Mouse (Mus musculus): ENCODE data around the gene Clcn5.

The Clcn5 gene

GRCm38 (mm10) chrX:7319089-7319721, at the start of gene Clcn5:
Gene Clcn5, minus strand, starts transcription at chrX:7319358.
- DNase-seq: peak; percentile 96

GRCm38 (mm10) chrX:7325455-7325854, 6.3 kb upstream of the Clcn5 start:
- no peak for DNase-seq

GRCm38 (mm10) chrX:7322288-7322687, 3.1 kb upstream of the Clcn5 start:
- DNase-seq: peak; percentile 62

- DNase-seq: no peak
Observed at GRCm38 (mm10) chrX:7320571-7320970, 1.4 kb upstream of the Clcn5 start.

DNA sequence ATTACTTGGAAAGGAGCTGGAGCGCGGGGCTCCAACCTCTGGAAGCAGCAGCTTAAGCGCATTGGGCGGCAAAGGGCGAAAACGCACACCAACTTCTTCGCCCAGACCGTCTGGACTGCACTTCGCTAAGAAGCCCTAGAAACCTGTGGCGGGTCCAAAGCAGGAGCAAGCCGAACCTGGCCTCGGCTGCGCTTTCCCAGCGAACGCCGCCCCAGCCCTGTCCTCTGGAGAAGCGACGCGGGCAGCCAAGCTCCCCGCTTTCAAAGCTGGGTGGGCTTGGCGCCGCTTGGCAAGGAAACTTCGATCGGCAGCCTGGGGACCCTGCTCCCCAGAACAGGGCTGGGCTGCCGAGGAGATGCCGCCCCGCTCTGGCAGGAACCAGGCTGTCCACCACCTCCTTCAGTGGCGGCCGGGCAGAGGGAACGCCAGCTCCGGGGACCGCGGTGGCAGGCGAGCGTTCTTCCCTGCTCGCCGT, 570 bp downstream of the Clcn5 start:
- no peak for DNase-seq

GRCm38 (mm10) chrX:7315115-7315514, 4.0 kb downstream of the Clcn5 start:
- DNase-seq: peak; percentile 12

- DNase-seq: no peak
Observed at GRCm38 (mm10) chrX:7314645-7315044, 4.5 kb downstream of the Clcn5 start.

GRCm38 (mm10) chrX:7308242-7308641, 10.9 kb downstream of the Clcn5 start:
- no peak for DNase-seq

DNA sequence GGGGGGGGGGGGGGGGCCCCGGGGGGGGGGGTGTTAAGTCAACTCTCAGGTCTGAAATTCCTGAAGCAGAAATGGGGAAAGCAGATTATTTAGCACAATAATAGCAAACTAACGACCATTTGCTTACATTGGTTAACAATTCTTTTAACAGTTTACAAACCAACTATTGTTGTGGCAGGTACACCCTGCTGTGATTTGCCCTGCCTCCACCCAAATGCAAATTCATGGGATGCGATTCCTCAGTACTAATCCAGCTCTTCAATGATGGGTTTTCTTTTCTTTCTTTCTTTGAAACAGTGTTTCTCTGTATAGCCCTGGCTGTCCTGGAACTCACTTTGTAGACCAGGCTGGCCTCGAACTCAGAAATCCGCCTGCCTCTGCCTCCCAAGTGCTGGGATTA, 12.3 kb downstream of the Clcn5 start:
- no peak for DNase-seq

- DNase-seq: no peak
Observed at GRCm38 (mm10) chrX:7292981-7293380, 26.2 kb downstream of the Clcn5 start.

GRCm38 (mm10) chrX:7292151-7292768, 26.9 kb downstream of the Clcn5 start:
- no peak for DNase-seq

- no peak for DNase-seq
Observed at GRCm38 (mm10) chrX:7288976-7289375, 30.2 kb downstream of the Clcn5 start.

- DNase-seq: no peak
Observed at GRCm38 (mm10) chrX:7287051-7287734, 32.0 kb downstream of the Clcn5 start.

- no peak for DNase-seq
Observed at GRCm38 (mm10) chrX:7282636-7283035, 36.5 kb downstream of the Clcn5 start.

GRCm38 (mm10) chrX:7279722-7280121, 39.4 kb downstream of the Clcn5 start:
- DNase-seq: no peak

DNA sequence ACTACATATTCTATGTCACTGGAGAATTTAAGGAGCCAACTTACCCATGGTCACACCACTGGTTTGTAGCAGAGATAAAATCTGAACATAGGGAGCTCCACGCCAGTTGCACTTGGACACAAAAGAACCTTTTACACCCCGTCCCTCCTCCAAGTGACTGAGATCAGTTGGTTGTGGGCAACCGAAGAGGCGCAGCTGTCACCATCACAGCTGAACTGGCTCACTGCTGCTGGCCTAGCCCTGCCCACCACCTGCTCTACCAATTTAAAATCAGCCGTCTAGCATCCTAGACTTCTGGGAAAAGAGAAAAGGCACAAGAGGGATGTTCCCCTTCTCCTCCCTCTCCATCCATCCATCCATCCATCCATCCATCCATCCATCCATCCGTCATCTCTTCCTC, 42.6 kb downstream of the Clcn5 start:
- DNase-seq: no peak

GRCm38 (mm10) chrX:7261149-7261548, 58.0 kb downstream of the Clcn5 start:
- DNase-seq: no peak

GRCm38 (mm10) chrX:7260400-7261113, 58.6 kb downstream of the Clcn5 start:
- no peak for DNase-seq

GRCm38 (mm10) chrX:7259718-7260117, 59.4 kb downstream of the Clcn5 start:
- DNase-seq: no peak

DNA sequence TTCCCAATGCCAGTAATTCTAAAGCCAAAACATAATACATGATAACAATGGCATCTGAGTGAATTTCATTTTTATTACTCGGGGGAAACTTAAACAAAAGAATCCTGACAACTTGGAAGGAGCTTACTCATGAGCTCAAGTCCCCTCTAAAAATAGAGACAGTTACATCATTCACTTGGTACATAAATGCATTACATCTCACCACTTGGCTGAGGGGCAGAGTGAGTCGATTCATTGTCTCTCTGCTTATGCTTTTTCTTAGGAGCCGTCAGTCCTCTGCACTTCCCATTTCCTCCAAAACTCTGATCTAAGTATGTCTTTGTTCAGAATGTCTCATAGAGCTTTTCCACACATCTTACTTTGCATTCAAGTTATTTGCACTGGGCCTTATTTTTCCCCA, 63.1 kb downstream of the Clcn5 start:
- DNase-seq: no peak

DNA sequence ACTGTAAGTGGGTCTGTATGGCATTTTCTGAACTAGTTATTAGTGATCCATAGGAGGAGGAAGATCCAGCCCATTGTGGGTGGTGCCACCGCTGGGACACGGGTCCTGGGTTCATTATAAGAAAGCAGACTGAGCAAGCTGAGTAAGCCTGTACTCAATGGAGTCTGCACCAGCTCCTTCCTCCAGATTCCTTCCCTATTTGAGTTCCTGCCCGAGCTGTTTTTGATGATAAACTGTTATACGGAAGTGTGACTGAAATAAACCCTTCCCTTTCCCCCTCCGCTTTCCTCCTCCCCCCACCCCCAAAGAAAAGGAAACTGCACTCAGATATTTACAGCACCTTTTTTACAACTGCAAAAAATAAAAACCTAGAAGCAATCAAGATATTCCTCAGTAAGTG, 115.1 kb downstream of the Clcn5 start:
- no peak for DNase-seq

DNA sequence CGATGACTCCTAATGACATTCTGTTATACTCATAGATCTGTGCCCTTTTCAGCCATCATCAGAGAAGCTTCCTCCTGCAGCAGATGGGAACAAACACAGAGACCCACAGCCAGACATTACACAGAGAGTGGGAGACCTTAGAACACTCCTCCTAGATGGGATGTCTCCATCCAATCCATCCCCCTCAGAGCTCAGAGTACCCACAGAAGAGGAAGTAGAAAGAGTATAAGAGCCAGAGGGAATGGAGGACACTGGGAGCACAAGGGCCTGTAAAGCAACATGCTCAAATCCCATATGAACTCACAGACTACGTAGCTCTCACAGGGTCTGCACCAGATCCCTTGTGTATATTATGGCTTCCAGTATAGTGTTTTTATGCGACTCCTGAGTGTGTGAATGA, 115.6 kb downstream of the Clcn5 start:
- DNase-seq: no peak

DNA sequence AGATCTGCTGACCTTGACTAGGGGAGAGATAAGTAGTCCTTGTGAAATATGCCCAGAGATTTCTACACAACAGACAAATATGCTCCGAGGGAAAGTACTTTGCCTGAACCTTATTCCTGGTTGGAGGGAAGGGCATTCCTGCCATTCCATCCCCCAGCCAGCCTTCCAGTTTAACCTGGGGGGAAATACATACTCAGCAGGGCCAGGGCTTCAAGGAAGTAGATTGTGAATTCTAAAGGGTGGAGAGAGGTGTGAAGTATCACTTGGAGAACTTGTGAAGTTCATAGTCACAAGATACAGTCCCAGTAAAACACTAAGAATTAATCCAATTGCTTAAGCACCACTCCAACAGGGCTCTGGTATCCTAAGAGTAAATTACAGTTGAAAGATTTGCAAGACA, 121.3 kb downstream of the Clcn5 start:
- no peak for DNase-seq

- DNase-seq: no peak
Observed at GRCm38 (mm10) chrX:7190816-7191215, 128.3 kb downstream of the Clcn5 start.
